Mouse (Mus musculus) embryonic facial prominence, embryonic 13.5 days (tissue): Measurements from ENCODE around the gene Dnajc25. TPM values are rescaled to one million over a fixed set of nuclear protein-coding genes. Genes with fewer than 3 reads are reported as not detected.

Experiments used
- ATAC-seq: fragments of 200-750 bp; cut with Nextera tagmentation; 2 replicates; pipeline ENCODE4 v1.8.0; 2017; ENCODE audit warnings: low read depth; ENCODE audit not compliant: insufficient number of reproducible peaks, insufficient read depth, low FRiP score, low TSS enrichment
- H3K27ac ChIP-seq: fragments of 300-500 bp; sonication (generic); 2 replicates; pipeline ENCODE4 v1.5.1; 2015; ENCODE audit warnings: moderate library complexity, mild to moderate bottlenecking, inconsistent platforms
- H3K27me3 ChIP-seq: fragments of 300-500 bp; sonication (generic); 2 replicates; pipeline ENCODE4 v1.6.1; 2015; ENCODE audit warnings: mild to moderate bottlenecking, inconsistent platforms
- H3K36me3 ChIP-seq: fragments of 300-500 bp; sonication (generic); 2 replicates; pipeline ENCODE4 v1.6.1; 2015; ENCODE audit warnings: mild to moderate bottlenecking, inconsistent platforms
- H3K4me1 ChIP-seq: fragments of 300-500 bp; sonication (generic); 2 replicates; pipeline ENCODE4 v1.6.1; 2015; ENCODE audit warnings: inconsistent platforms
- H3K4me2 ChIP-seq: fragments of 300-500 bp; sonication (generic); 2 replicates; pipeline ENCODE4 v1.6.1; 2015; ENCODE audit warnings: moderate library complexity, mild to moderate bottlenecking, inconsistent platforms
- H3K4me3 ChIP-seq: fragments of 300-500 bp; sonication (generic); 2 replicates; pipeline ENCODE4 v1.5.1; 2015; ENCODE audit warnings: mild to moderate bottlenecking, inconsistent platforms
- H3K9ac ChIP-seq: fragments of 300-500 bp; sonication (generic); 2 replicates; pipeline ENCODE4 v1.6.1; 2015; ENCODE audit warnings: mild to moderate bottlenecking, inconsistent platforms
- H3K9me3 ChIP-seq: fragments of 300-500 bp; sonication (generic); 2 replicates; pipeline ENCODE4 v1.6.1; 2016; ENCODE audit warnings: inconsistent platforms
- WGBS: fragments of 180-500 bp; shearing (Covaris S2); methylation state at CpG from one replicate; pipeline ENCODE4 v1.1.7; 2015; ENCODE audit warnings: mixed read lengths; 5-methylcytosine and 5-hydroxymethylcytosine counted together
- polyA plus RNA-seq: library from polyadenylated mRNA; unstranded; fragments of >200 nt; fragmentation: Nextera tagmentation; extraction: Ambion mirVana; gene quantifications from 2 replicates; pipeline ENCODE4 v1.2.1, GENCODE M21; 2015

The Dnajc25 gene
- polyA plus RNA-seq, 1 experiment from 2014 or later = 15.1 TPM

DNA sequence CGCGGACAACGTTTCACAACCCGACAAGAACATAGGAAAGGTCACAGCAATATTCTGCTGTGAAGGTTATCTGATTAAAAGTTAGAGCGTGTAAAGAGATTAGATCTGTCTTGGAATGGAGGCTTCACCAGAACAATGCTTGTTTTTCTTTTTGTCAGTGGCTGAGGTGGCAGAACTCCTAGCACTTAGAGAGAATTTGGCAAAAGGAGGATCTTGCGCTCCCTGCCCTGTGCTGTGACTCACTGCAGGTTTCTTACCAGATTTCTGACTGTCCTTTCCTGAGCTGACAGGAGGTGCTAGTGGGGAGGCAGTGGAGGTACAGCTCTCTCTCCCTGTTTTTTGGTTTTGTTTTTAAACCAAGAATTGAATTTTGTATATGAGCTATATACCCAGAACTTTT is 12.2 kb downstream of the Dnajc25 start:
- Histone ChIP-seq H3K9me3 (no peaks in the 10 kb centered on the region), H3K4me3 (no peak overlapping the region), H3K27me3 (no peaks in the 10 kb centered on the region), H3K4me2 (no peak overlapping the region), H3K9ac (no peak overlapping the region), H3K4me1 (peaks cover 41% of the 10 kb centered on the region), H3K27ac (no peak overlapping the region), H3K36me3 (no peaks in the 10 kb centered on the region)
- 70% methylated on average over 6 of the region's 6 CpGs for WGBS
- no peak for ATAC-seq

- peaks cover 44% of the 10 kb centered on the region for H3K4me1 ChIP-seq
- no peaks in the 10 kb centered on the region for H3K9me3 ChIP-seq
- H3K4me3 ChIP-seq = no peak overlapping the region
- no peak overlapping the region for H3K4me2 ChIP-seq
- H3K27me3 ChIP-seq = no peaks in the 10 kb centered on the region
- 64% methylated on average over 5 of the region's 5 CpGs for WGBS
- ATAC-seq = no peak
- H3K36me3 ChIP-seq = no peaks in the 10 kb centered on the region
- H3K9ac ChIP-seq = no peak overlapping the region
- no peak overlapping the region for H3K27ac ChIP-seq
Measured at GRCm38 (mm10) chr4:59007974-59008373, 13.1 kb downstream of the Dnajc25 start.

DNA sequence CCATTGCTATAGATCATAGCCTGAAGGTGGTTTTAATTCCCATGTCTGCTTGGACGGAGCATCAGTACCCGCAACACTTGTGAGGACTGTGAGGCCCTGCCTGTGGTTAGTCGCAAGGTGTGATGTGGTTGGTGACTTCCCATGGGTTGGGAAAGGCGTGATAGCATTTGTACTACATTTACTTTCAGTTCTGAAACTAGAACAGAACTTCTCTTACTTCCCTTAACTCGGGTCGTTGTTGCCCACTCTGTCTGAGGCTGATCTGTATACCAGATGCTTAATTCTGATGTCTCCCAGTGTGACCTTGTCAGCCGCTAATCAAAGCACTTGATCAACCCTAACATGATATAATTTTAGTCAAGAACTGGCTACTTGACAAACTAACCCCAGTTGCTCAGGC is 14.3 kb downstream of the Dnajc25 start:
- H3K36me3 ChIP-seq = 0 out of 2 replicates have a peak, but pooled peaks cover 4% of the 10 kb centered on the region
- H3K27me3 ChIP-seq = no peaks in the 10 kb centered on the region
- no peak overlapping the region for H3K4me2 ChIP-seq
- no peak overlapping the region for H3K9ac ChIP-seq
- H3K4me1 ChIP-seq = peaks cover 40% of the 10 kb centered on the region
- H3K27ac ChIP-seq = no peak overlapping the region
- ATAC-seq = no peak
- WGBS = 87% methylated on average over 7 of the region's 7 CpGs
- H3K9me3 ChIP-seq = no peaks in the 10 kb centered on the region
- no peak overlapping the region for H3K4me3 ChIP-seq

- ATAC-seq = no peak
- Histone ChIP-seq H3K27ac (no peak overlapping the region), H3K36me3 (0 out of 2 replicates have a peak, but pooled peaks cover 4% of the 10 kb centered on the region), H3K9ac (no peak overlapping the region), H3K9me3 (no peaks in the 10 kb centered on the region), H3K4me1 (peaks cover 35% of the 10 kb centered on the region), H3K4me2 (no peak overlapping the region), H3K27me3 (no peaks in the 10 kb centered on the region), H3K4me3 (no peak overlapping the region)
- 77% methylated on average over 4 of the region's 4 CpGs for WGBS
Measured at GRCm38 (mm10) chr4:59009696-59010095, 14.8 kb downstream of the Dnajc25 start.

GRCm38 (mm10) chr4:59011446-59011845 is 16.6 kb downstream of the Dnajc25 start:
- Histone ChIP-seq H3K4me3 (no peak overlapping the region), H3K36me3 (peaks cover 10% of the 10 kb centered on the region; the same call in 1 of the 2 replicates), H3K27ac (no peak overlapping the region), H3K9ac (no peak overlapping the region), H3K4me1 (peaks cover 19% of the 10 kb centered on the region), H3K4me2 (no peak overlapping the region), H3K27me3 (no peaks in the 10 kb centered on the region), H3K9me3 (no peaks in the 10 kb centered on the region)
- 79% methylated on average over 3 of the region's 3 CpGs for WGBS
- ATAC-seq = no peak

GRCm38 (mm10) chr4:59015181-59015580 is 20.3 kb downstream of the Dnajc25 start:
- no peak overlapping the region for H3K27ac ChIP-seq
- peaks cover 8% of the 10 kb centered on the region; the same call in 1 of the 2 replicates for H3K4me1 ChIP-seq
- no peak overlapping the region for H3K4me3 ChIP-seq
- ATAC-seq = no peak
- peaks cover 33% of the 10 kb centered on the region for H3K36me3 ChIP-seq
- no peak overlapping the region for H3K4me2 ChIP-seq
- no peaks in the 10 kb centered on the region for H3K9me3 ChIP-seq
- no peaks in the 10 kb centered on the region for H3K27me3 ChIP-seq
- no peak overlapping the region for H3K9ac ChIP-seq
- 88% methylated on average over 3 of the region's 3 CpGs for WGBS

GRCm38 (mm10) chr4:59016922-59017321 is 22.1 kb downstream of the Dnajc25 start:
- WGBS = 93% methylated on average over 2 of the region's 2 CpGs
- Histone ChIP-seq H3K4me1 (0 out of 2 replicates have a peak, but pooled peaks cover 4% of the 10 kb centered on the region), H3K9ac (no peak overlapping the region), H3K27ac (no peak overlapping the region), H3K36me3 (peaks cover 43% of the 10 kb centered on the region), H3K27me3 (no peaks in the 10 kb centered on the region), H3K4me3 (no peak overlapping the region), H3K9me3 (no peaks in the 10 kb centered on the region), H3K4me2 (no peak overlapping the region)
- ATAC-seq = no peak

DNA sequence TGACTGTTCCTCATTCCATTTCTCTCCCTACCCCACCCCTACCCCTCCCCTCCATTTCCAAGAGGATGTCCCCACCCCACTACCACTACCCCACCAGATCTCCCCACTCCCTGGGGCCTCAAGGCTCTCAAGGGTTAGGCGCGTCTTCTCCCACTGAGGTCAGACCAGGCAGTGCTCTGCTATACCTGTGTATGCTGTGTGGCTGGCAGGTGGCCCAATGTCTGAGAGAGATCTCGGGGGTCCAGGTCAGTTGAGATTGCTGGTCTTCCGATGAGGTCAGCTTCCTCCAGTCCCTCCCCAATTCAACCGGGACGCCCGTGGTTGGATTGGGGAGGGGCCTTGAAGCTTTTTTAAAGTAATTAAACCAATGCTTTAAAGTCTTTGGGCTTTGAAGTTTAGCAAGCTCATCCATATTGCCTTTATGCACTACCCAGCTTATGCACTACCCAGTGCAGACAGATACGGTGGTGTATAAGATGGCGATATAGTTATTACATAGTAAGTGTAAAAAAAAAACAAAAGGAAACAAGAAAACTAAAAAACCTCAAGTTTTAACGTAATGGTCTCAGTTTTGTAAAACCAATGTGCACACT is 39.6 kb downstream of the Dnajc25 start:
- Histone ChIP-seq H3K9me3 (no peaks in the 10 kb centered on the region), H3K36me3 (peaks cover 14% of the 10 kb centered on the region), H3K4me2 (peak overlapping the region; percentile 65), H3K4me3 (peak overlapping the region; percentile 71), H3K27me3 (no peaks in the 10 kb centered on the region), H3K9ac (no peak overlapping the region), H3K27ac (peak overlapping the region; percentile 85; the same call in 1 of the 2 replicates), H3K4me1 (peaks cover 11% of the 10 kb centered on the region)
- ATAC-seq = no peak
- WGBS = 73% methylated on average over 10 of the region's 10 CpGs

DNA sequence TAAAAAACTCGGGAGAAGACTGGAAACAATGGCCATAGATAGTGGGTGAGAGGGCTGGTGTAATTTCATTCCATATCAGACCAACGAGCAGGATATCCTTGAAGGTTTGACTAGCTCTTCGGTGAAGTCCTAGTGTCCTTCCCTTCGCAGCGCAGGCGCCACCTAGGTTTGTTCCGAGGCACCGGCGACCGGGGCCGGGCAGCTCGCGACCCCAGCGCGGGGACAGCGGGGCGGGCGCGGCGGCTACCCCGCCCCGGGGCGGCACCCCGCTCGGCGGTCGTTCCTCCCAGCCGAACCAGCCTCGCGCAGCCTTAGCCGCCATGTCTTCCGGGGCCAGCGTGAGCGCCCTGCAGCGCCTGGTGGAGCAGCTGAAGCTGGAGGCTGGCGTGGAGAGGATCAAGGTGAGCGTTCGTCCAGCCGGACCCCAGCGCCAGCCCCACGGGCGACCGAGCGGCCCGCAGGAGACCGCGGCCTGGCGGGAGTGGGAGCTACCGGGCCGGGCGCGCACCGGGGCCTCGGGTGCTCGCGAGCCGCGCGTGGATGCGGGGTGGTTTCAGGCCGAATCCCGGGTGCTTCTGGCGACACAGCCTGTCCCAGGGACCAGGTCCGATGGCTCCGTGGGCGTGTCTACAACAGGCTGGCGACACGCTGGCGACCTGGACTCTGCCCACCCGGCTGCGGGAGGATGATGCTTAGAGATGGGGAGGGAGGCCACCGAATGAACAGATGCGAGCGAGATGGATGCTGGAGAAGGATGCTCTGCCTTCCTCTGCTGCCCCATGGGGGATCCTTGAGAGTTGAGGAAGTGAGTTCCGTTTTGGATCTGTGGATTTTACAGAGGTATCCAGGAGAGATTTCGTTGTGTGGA is 40.3 kb downstream of the Dnajc25 start, which contains the start of gene Gng10:
Gene Gng10, plus strand, starts transcription at position 171 of the 868 bp plus-strand sequence.
- H3K9me3 ChIP-seq = no peaks in the 10 kb centered on the region
- H3K27ac ChIP-seq = peak within 1 kb of the TSS; percentile 85
- peaks cover 21% of the 10 kb centered on the region for H3K36me3 ChIP-seq
- peak within 1 kb of the TSS; percentile 65 for H3K4me2 ChIP-seq
- 3% methylated on average over 76 of the region's 76 CpGs for WGBS
- H3K9ac ChIP-seq = peak within 1 kb of the TSS; percentile 92
- peak within 1 kb of the TSS; percentile 71 for H3K4me3 ChIP-seq
- peaks cover 11% of the 10 kb centered on the region for H3K4me1 ChIP-seq
- no peaks in the 10 kb centered on the region for H3K27me3 ChIP-seq
- peak; percentile 79; the same call in 1 of the 2 replicates for ATAC-seq

- Histone ChIP-seq H3K27me3 (no peaks in the 10 kb centered on the region), H3K9me3 (no peaks in the 10 kb centered on the region), H3K36me3 (peaks cover 28% of the 10 kb centered on the region), H3K4me1 (peaks cover 11% of the 10 kb centered on the region), H3K4me2 (peak overlapping the region; percentile 65), H3K9ac (peak overlapping the region; percentile 92), H3K27ac (peak overlapping the region; percentile 85; the same call in 1 of the 2 replicates), H3K4me3 (peak overlapping the region; percentile 71)
- ATAC-seq = no peak
- 53% methylated on average over 18 of the region's 18 CpGs for WGBS
Measured at GRCm38 (mm10) chr4:59035786-59036350, 41.0 kb downstream of the Dnajc25 start.

DNA sequence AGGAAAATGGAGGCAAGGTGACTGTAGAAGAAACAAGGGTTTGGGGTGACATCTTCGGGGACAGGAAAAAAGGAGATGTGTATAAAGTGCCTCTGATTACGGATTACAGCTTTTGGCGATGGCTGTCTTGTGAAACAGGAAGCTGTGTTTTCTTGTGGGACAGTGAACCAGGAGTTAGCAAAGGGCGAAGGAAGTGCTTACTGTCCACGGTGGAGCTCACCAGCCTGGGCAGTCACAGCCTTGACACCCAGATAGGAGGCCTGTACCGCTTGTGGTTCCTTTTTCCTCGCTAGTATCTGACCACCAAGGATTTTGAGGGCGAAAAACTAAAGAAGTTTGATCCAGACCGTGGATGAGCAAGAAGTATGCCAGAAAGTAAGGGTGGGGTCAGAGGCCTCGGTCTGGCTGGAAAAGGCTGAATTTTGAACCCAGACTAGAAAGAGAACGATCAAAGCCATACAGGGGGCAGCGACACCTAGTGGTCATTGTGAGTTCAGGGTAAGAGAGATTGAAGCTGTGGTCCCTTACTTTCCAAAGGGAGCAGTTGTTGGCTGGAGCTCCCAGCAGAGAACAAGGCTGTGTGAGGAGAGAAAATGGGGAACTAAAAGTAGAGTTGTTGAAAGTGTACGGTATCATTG is 41.7 kb downstream of the Dnajc25 start:
- no peak overlapping the region for H3K27ac ChIP-seq
- H3K4me2 ChIP-seq = peak overlapping the region; percentile 65
- H3K9ac ChIP-seq = no peak overlapping the region
- peaks cover 31% of the 10 kb centered on the region for H3K36me3 ChIP-seq
- no peaks in the 10 kb centered on the region for H3K27me3 ChIP-seq
- H3K4me1 ChIP-seq = peaks cover 11% of the 10 kb centered on the region
- H3K4me3 ChIP-seq = 0 out of 2 replicates have a peak overlapping the region, but pooled peaks have one; percentile 0
- no peaks in the 10 kb centered on the region for H3K9me3 ChIP-seq
- WGBS = 44% methylated on average over 13 of the region's 13 CpGs
- ATAC-seq = no peak
